Mouse (Mus musculus): Measurements from ENCODE around the gene Pex16.

- TF ChIP-seq CTCF (IDR thresholded peaks at IDR 0.05; ENCODE audit: low read depth, low read length) (no peak), POLR2A (IDR thresholded peaks at IDR 0.05; ENCODE audit: extremely low read depth, insufficient read depth, low read length) (no peak)
Measured at GRCm38 (mm10) chr2:92349589-92350425, 24.7 kb upstream of the Pex16 start.

Data from liver, adult 2 months (tissue).